Mouse (Mus musculus) thymus, postnatal 25 days (tissue): ENCODE data around the gene Rasgef1a.

Source experiments
- DNase-seq: peaks from one replicate; pipeline ENCODE4 v3.0.0; 2022

Gene Rasgef1a

DNA sequence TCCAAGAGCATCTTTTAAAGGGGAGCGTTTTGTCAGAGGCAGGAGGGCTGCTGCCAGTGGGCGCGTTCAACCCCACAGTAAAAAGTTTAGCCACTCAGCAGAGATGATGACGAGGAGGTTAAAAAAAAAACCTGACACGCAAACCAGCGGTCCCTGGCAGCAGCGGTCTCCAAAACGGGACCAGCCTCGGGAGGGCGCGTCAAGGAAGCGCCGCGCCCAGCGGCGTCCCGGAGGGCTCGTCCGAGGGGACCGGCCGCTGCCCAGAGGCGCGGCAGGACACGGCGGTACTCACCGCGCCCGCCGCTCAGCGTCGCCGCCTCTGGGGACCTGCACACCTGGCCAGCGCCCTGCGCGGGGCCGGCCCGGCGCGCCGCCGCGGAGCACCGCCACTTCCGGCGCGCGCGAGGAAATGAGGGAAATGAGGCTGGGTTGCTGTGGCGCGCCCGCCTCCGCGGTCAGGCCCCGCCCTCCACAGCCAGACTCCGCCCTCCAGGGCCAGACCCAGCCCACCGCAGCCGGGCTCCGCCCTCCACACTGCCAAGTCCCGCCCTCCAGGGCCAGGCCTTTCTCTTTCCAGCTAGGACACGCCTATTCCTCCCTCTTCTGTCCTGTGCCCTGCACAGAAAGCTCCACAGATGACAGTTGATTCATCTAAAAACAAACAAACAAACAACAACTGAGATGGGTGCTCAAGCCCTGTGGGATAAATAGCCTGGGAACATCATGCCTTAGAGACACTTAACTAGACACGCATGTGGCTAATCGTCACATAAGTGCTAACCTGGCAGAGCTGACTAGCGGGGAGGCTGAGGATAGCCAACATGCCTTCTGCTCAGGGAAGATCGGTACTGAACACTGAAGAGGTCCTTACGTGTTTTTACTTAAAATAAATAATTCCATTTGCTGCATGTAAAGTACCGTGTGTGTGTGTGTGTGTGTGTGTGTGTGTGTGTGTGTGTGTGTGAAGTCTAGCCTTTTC, 127.8 kb downstream of the Rasgef1a start, which contains the start of gene Csgalnact2:
Gene Csgalnact2, minus strand, starts transcription at position 410 of the 979 bp plus-strand sequence.
- DNase-seq, result peak; percentile 96

DNA sequence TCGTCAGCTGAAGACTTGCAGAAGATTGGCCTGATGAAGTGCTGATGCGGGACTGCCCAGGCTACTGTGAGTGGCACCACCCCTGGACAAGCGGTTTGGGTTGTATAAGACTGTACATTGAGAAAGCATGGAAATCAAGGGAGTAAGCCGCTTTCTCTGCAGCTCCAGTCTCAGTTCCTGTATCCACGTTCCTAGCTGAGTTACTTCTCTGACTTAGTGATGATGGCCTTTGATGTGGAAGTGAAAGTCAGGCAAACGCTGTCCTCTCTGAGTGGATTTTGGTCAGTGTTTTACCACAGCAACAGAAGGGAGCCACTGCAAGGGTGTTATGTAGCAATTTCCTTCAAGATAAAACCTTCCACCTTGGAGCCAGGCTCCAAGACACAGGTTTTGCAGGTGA, 129.7 kb downstream of the Rasgef1a start:
- no peak for DNase-seq
